Mouse (Mus musculus) embryonic facial prominence, embryonic 10.5 days (tissue): ENCODE results near the gene Cggbp1. TPM values are rescaled to one million over a fixed set of nuclear protein-coding genes. Genes with fewer than 3 reads are reported as not detected.

ENCODE experiments used
- DNase-seq: peaks from one replicate; pipeline ENCODE4 v3.0.0-alpha.2; 2017; ENCODE audit warnings: low spot score
- H3K27ac ChIP-seq: fragments of 300-500 bp; sonication (generic); replicated peaks from 2 replicates; pipeline ENCODE4 v1.5.1; 2016; ENCODE audit warnings: mild to moderate bottlenecking
- H3K27me3 ChIP-seq: fragments of 300-500 bp; sonication (generic); replicated peaks from 2 replicates; pipeline ENCODE4 v1.6.1; 2016; ENCODE audit warnings: low read depth, mild to moderate bottlenecking; ENCODE audit not compliant: poor library complexity, severe bottlenecking
- H3K36me3 ChIP-seq: fragments of 300-500 bp; sonication (generic); replicated peaks from 2 replicates; pipeline ENCODE4 v1.6.1; 2016; ENCODE audit warnings: mild to moderate bottlenecking, moderate library complexity
- H3K4me1 ChIP-seq: fragments of 300-500 bp; sonication (generic); 2 replicates; pipeline ENCODE4 v1.6.1; 2016
- H3K4me3 ChIP-seq: fragments of 300-500 bp; sonication (generic); 2 replicates; pipeline ENCODE4 v1.5.1; 2016; ENCODE audit warnings: mild to moderate bottlenecking, moderate library complexity
- H3K9me3 ChIP-seq: fragments of 300-500 bp; sonication (generic); 2 replicates; pipeline ENCODE4 v1.6.1; 2016; ENCODE audit warnings: mild to moderate bottlenecking
- WGBS: fragments of 180-500 bp; shearing (Covaris S2); methylation state at CpG from one replicate; pipeline ENCODE4 v1.1.7; 2016; 5-methylcytosine and 5-hydroxymethylcytosine counted together
- polyA plus RNA-seq: library from polyadenylated mRNA; unstranded; fragments of >200 nt; fragmentation: Nextera tagmentation; extraction: Ambion mirVana; gene quantifications from 2 replicates; pipeline ENCODE4 v1.2.1, GENCODE M21; 2016

Gene Cggbp1
- 87.4 and 88.4 TPM in 2 replicates for polyA plus RNA-seq

DNA sequence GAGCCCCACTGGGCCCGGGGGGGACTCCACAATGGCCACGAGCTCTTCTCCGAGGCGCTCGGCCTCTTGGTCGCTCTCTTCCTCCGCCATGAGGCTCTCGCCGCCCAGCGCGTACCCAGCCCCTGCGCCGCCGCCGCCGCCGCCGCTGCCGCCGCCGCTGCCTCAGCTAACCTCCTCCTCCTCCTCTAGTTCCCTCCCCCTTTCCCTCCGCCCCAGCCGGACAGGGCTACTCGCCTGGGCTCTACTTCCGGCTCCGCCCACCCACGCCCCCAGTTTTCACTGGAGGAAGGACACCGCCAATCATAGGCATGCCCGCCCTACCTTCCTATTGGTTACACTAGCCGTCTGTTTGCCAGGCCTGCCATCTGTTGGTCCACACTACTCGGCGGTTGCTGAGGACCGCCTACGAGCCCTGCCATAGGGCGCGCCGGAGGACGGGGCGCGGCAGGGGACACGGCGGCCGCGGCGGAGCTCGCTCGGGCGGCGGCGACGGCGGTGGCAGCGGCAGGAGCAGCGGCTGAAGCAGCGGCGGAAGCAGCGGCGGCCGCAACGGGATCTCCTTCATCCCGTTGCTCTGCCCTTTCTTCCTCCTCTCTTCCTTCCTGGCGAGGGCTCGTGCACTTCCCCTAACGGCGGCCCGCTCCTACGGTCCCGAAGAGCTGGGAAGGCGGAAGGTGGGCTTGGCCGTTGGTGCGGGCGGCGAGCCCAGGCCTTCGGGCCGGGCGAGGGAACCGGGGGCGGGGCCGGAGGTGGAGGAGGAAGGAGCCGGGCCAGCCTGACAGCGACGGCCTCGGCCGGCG, at the start of gene Cggbp1, which contains the start of gene Zfp654:
Gene Cggbp1, plus strand, starts transcription at position 434 of the 800 bp plus-strand sequence.
Gene Zfp654, minus strand, starts transcription at position 90 of the 800 bp plus-strand sequence.
- Histone ChIP-seq H3K27me3 (no peaks in the 10 kb centered on the region), H3K9me3 (no peaks in the 10 kb centered on the region), H3K27ac (peak within 1 kb of the TSS; percentile 97), H3K4me3 (peak within 1 kb of the TSS; percentile 97), H3K4me1 (peaks cover 24% of the 10 kb centered on the region), H3K36me3 (peaks cover 30% of the 10 kb centered on the region)
- peak; percentile 100 for DNase-seq
- under 1% methylated on average over 85 of the region's 85 CpGs for WGBS

DNA sequence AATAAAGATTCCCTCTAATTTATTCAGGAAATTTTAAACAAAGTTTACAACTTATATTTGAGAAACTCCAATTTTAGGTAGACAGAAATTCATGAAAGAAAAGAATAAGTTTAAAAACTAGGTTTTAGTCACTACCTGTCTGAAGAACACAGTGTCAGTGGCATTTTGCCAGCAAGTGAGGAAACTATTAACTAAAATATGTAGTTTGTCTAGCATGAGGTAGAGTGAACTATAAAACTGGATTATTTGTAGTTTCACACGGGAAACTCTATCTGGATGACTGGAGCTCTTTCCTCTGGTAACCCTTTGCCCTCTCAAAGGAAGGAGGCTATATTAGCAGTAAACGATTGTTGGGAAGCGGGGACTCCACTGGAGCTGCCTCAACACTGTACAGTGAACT, 48.8 kb upstream of the Cggbp1 start:
- Histone ChIP-seq H3K4me1 (0 out of 2 replicates have a peak, but pooled peaks cover 2% of the 10 kb centered on the region), H3K27ac (no peak overlapping the region), H3K27me3 (no peaks in the 10 kb centered on the region), H3K9me3 (0 out of 2 replicates have a peak, but pooled peaks cover 3% of the 10 kb centered on the region), H3K4me3 (no peak overlapping the region), H3K36me3 (peaks cover 18% of the 10 kb centered on the region)
- 83% methylated on average over 3 of the region's 3 CpGs for WGBS
- no peak for DNase-seq

DNA sequence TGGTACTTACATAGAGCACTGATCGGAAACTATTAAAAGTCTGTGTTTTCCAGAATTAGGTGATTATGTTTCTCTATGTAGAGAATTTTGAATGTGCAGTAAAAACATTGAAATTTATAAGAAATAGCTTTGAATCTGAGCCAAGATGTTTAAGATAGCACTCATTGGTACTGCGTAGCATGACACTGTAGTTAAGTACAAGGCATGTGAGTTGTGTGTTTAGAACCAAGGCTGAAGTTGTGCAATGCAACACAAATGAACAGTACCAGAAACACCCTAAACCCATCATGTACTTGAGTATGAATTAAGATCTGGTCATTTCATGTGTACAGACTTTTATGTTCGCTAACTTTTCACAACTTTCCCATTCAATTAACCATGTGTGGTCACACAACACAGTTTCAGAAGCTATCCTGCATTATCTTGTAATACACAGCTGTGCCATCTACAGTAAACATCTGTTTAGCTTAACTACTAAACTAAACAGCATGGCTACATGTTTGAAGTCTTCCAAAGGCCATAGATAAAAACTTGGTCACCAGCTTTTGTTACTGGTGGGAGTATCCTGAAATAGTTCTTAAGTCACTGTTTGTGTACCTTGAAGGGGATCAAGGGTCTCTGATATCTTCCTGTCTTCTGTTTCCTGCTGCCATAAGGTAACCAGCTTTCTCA, 34.6 kb upstream of the Cggbp1 start:
- peaks cover 17% of the 10 kb centered on the region for H3K36me3 ChIP-seq
- H3K27ac ChIP-seq: no peak overlapping the region
- WGBS: 94% methylated on average over 3 of the region's 3 CpGs
- no peaks in the 10 kb centered on the region for H3K9me3 ChIP-seq
- H3K27me3 ChIP-seq: no peaks in the 10 kb centered on the region
- H3K4me1 ChIP-seq: no peaks in the 10 kb centered on the region
- no peak for DNase-seq
- no peak overlapping the region for H3K4me3 ChIP-seq

DNA sequence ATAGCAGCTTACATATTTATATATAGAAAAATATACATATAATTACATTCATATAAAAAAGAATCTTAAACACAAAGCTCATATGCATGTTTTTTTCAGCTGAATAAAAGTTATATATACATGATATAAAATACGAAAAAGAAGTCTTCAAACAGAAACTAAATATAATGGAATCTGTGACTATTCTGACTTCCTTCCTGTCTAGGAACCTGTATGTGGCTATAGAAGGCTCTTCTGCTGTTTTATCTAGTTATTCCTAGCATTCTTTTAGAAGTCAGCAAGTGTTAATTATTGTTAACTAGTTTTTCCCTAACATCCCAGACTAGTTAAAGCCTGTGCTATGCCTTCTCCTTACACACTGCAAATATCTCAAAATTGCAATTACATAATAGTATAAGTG, 27.9 kb upstream of the Cggbp1 start:
- Histone ChIP-seq H3K36me3 (peaks cover 24% of the 10 kb centered on the region), H3K27me3 (no peaks in the 10 kb centered on the region), H3K4me3 (no peak overlapping the region), H3K9me3 (no peaks in the 10 kb centered on the region), H3K27ac (no peak overlapping the region), H3K4me1 (no peaks in the 10 kb centered on the region)
- 92% methylated on average over 1 of the region's 1 CpGs for WGBS
- no peak for DNase-seq

DNA sequence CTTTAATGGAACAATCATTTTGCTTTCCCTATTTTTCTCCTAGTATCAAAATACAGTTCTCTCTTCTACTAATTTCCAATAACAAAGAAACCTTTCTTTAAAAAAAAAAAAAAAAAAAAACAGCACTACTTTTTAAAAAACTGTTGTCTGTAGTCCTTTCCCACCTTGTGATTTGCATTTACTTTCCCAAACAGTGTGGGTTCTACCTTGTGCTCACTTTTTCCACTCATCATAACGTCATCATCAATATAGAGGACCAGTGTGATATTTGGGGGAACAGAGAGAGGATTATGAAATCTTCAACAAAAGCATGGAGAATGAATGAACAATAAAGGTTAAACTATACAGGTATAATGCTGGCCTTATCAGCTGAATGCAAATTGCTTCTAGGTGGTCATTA, 27.3 kb upstream of the Cggbp1 start:
- Histone ChIP-seq H3K27ac (no peak overlapping the region), H3K9me3 (no peaks in the 10 kb centered on the region), H3K36me3 (peaks cover 27% of the 10 kb centered on the region), H3K27me3 (no peaks in the 10 kb centered on the region), H3K4me3 (no peak overlapping the region), H3K4me1 (no peaks in the 10 kb centered on the region)
- DNase-seq: no peak
- 85% methylated on average over 1 of the region's 1 CpGs for WGBS

DNA sequence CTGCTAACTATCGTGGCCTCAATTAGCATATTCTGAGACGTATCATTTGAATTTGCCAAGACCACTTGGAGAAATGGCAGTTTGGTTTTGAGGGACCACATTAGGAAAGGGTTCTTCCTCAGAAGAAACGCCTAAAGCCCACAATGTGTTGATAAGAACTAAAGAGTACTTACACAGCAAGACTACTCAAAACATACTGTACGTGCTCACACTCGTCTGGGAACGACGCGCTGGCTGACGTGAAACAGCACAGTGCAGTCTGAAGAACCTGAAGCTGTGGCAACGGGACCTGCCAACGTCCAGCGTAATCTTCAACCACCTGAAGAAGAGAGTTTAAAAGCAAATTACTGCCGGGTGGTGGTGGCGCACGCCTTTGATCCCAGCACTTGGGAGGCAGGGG, 21.5 kb upstream of the Cggbp1 start:
- no peak for DNase-seq
- H3K4me1 ChIP-seq: no peaks in the 10 kb centered on the region
- H3K9me3 ChIP-seq: no peaks in the 10 kb centered on the region
- no peak overlapping the region for H3K4me3 ChIP-seq
- H3K36me3 ChIP-seq: peaks cover 22% of the 10 kb centered on the region
- 95% methylated on average over 15 of the region's 15 CpGs for WGBS
- H3K27ac ChIP-seq: no peak overlapping the region
- no peaks in the 10 kb centered on the region for H3K27me3 ChIP-seq

DNA sequence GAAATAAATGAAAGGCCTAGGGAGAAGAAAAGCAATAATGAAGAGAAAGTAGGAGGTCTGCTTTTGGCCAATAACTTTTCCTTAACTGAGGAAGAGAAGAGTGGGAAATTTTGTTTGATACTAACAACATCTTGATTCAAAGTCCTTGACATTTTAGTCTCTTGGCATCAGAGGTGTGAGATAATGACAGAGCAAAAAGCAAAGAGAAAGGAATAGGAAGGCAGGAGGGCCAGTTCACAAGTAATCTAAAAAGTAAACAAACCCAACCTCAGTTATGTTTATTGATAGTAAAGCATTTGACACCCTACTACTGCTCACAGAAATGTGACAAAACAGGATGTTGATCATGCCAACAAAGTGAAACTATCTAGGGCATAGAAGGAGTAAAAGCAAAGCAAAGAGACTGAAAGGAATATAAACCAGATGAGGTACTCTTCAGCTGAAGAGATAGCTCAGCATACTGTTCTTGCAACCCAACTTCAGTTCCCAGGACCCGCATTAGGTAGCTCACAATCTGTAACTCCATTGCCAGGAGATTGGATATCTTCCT, 15.7 kb upstream of the Cggbp1 start:
- H3K4me1 ChIP-seq: no peaks in the 10 kb centered on the region
- no peak overlapping the region for H3K4me3 ChIP-seq
- no peak for DNase-seq
- H3K27ac ChIP-seq: no peak overlapping the region
- H3K9me3 ChIP-seq: no peaks in the 10 kb centered on the region
- H3K36me3 ChIP-seq: no peaks in the 10 kb centered on the region; the same call in 1 of the 2 replicates
- WGBS: 84% methylated on average over 1 of the region's 1 CpGs
- H3K27me3 ChIP-seq: no peaks in the 10 kb centered on the region

DNA sequence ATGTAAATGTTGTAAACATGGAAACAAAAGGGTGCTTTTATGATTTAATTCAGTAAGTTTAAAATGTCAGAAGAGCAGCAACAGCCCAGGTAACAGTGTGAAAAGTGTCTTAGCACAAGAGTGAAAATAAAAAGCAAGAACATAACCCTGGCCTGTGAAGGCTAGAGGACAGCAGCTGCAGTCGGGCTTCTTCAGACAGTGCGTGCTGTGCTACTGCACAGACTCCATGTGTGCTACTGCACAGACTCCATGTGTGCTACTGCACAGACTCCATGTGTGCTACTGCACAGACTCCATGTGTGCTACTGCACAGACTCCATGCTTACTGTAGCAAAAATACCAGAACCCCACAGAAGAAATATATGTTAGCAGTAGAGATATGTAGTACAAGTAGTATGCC, 15.1 kb upstream of the Cggbp1 start:
- H3K27me3 ChIP-seq: no peaks in the 10 kb centered on the region
- H3K9me3 ChIP-seq: no peaks in the 10 kb centered on the region
- no peaks in the 10 kb centered on the region; the same call in 1 of the 2 replicates for H3K36me3 ChIP-seq
- H3K27ac ChIP-seq: no peak overlapping the region
- WGBS: 90% methylated on average over 2 of the region's 2 CpGs
- no peak overlapping the region for H3K4me3 ChIP-seq
- DNase-seq: no peak
- H3K4me1 ChIP-seq: no peaks in the 10 kb centered on the region

DNA sequence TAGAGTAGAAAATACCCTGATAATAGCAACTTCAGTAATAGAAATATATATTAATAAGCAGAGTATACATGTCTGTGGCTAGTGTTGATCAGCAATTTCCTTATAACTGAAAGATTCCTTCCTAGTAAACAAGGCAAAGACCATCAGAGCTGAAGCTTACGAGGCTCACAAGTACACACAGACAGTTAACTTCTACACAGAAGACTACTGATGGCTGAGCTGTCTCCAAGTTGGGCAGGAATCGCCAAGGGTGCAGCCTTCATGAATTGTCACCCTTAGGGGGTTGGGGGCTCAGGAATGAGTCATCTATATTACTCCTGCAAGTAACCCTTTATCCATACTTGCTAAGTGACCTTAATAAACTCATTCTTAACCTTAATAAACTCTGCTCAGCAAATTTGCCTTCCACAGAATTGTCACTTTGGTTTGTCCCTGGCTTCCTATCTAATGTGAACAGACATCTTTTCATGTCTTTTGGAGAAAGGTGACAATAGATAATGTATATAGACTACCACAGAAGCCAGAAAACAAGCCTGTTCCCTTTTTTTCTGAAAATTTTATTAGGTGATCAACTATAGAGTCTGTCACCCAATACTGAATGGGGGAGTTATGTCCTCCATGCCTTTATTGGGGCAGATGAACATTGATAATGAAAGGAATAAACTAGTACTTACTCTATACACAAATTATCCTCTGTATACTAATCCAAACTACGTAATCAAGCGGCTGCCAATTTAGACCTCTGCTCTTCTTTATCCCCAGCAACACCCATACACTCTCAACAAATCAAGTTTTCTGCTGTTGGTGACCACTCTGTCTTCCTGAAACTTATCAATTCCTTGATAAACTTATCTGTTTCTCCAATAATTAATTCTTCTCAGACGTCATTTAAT, 10.1 kb upstream of the Cggbp1 start:
- Histone ChIP-seq H3K9me3 (no peaks in the 10 kb centered on the region), H3K27ac (no peak overlapping the region), H3K4me3 (no peak overlapping the region), H3K4me1 (no peaks in the 10 kb centered on the region), H3K27me3 (no peaks in the 10 kb centered on the region), H3K36me3 (no peaks in the 10 kb centered on the region; the same call in 1 of the 2 replicates)
- 91% methylated on average over 5 of the region's 5 CpGs for WGBS
- no peak for DNase-seq

DNA sequence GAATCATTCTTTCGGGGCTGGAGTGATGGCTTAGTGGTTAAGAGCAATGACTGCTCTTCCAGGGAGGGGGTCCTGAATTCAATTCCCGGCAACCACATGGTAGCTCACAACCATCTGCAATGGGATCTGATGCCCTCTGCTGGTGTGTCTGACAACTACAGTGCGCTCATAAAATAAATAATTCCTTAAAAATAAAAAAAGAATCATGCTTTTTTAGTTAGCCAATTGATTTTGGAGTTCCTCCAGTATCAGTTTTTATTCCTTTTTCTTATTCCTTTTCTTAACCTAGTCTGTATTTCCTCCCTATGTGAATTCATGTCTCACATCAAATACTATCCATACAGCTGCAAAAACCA, 9.4 kb upstream of the Cggbp1 start:
- Histone ChIP-seq H3K36me3 (no peaks in the 10 kb centered on the region; the same call in 1 of the 2 replicates), H3K27ac (no peak overlapping the region), H3K27me3 (no peaks in the 10 kb centered on the region), H3K4me1 (no peaks in the 10 kb centered on the region), H3K4me3 (no peak overlapping the region), H3K9me3 (no peaks in the 10 kb centered on the region)
- no peak for DNase-seq
- 98% methylated on average over 3 of the region's 3 CpGs for WGBS

DNA sequence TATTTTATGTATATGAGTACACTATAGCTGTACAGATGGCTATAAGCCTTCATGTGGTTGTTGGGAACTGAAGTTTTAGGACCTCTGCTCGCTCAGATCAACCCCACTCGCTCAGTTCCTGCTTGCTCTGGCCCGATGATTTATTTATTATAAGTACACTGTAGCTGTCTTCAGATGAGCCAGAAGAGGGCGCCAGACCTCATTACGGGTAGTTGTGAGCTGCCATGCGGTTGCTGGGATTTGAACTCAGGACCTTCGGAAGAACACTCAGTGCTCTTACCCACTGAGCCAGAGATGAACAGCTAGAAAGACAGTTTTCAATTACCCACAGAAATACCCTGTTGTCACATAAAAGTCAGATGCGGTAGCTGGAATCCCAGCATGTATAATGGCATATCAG, 5.8 kb upstream of the Cggbp1 start:
- Histone ChIP-seq H3K36me3 (no peaks in the 10 kb centered on the region), H3K4me1 (peaks cover 10% of the 10 kb centered on the region), H3K27ac (no peak overlapping the region), H3K27me3 (no peaks in the 10 kb centered on the region), H3K9me3 (no peaks in the 10 kb centered on the region), H3K4me3 (no peak overlapping the region)
- WGBS: 87% methylated on average over 8 of the region's 8 CpGs
- no peak for DNase-seq
